Mouse (Mus musculus) midbrain, embryonic 11.5 days (tissue): ENCODE measurements around the gene Pou1f1. TPM values are rescaled to one million over a fixed set of nuclear protein-coding genes. Genes with fewer than 3 reads are reported as not detected.

Experiments
- ATAC-seq: fragments of 200-750 bp; cut with Nextera tagmentation; 2 replicates; pipeline ENCODE4 v1.8.0; 2017; ENCODE audit warnings: moderate TSS enrichment, moderate library complexity; ENCODE audit not compliant: low FRiP score
- DNase-seq: peaks from one replicate; pipeline ENCODE4 v3.0.0; 2015; ENCODE audit warnings: low spot score; ENCODE audit errors: missing footprints
- H3K27ac ChIP-seq: fragments of 300-500 bp; sonication (generic); 2 replicates; pipeline ENCODE4 v1.5.1; 2014; ENCODE audit warnings: low read depth, low read length
- H3K27me3 ChIP-seq: fragments of 300-500 bp; sonication (generic); 2 replicates; pipeline ENCODE4 v1.6.1; 2014; ENCODE audit warnings: mild to moderate bottlenecking, low read length, moderate library complexity, mixed read lengths; ENCODE audit not compliant: control insufficient read depth, insufficient read depth
- H3K36me3 ChIP-seq: fragments of 300-500 bp; sonication (generic); 2 replicates; pipeline ENCODE4 v1.6.1; 2014; ENCODE audit warnings: mild to moderate bottlenecking, low read length, moderate library complexity, mixed read lengths; ENCODE audit not compliant: control insufficient read depth, insufficient read depth
- H3K4me1 ChIP-seq: fragments of 300-500 bp; sonication (generic); 2 replicates; pipeline ENCODE4 v1.6.1; 2014; ENCODE audit warnings: low read length; ENCODE audit not compliant: control insufficient read depth, insufficient read depth
- H3K4me2 ChIP-seq: fragments of 300-500 bp; sonication (generic); 2 replicates; pipeline ENCODE4 v1.6.1; 2014; ENCODE audit warnings: mild to moderate bottlenecking, moderate library complexity
- H3K4me3 ChIP-seq: fragments of 300-500 bp; sonication (generic); 2 replicates; pipeline ENCODE4 v1.5.1; 2014; ENCODE audit warnings: low read depth, low read length
- H3K9ac ChIP-seq: fragments of 300-500 bp; sonication (generic); 2 replicates; pipeline ENCODE4 v1.6.1; 2014; ENCODE audit warnings: low read length
- H3K9me3 ChIP-seq: fragments of 300-500 bp; sonication (generic); 2 replicates; pipeline ENCODE4 v1.6.1; 2016; ENCODE audit warnings: low read length; ENCODE audit not compliant: control insufficient read depth
- WGBS: fragments of 180-500 bp; shearing (Covaris S2); extraction: QIAGEN DNeasy Blood & Tissue Kit; methylation state at CpG from one replicate; pipeline ENCODE4 v1.1.7; 2014; 5-methylcytosine and 5-hydroxymethylcytosine counted together
- polyA plus RNA-seq: library from polyadenylated mRNA; unstranded; fragments of >200 nt; fragmentation: Nextera tagmentation; extraction: Ambion mirVana; gene quantifications from 2 replicates; pipeline ENCODE4 v1.2.1, GENCODE M21; 2014

Pou1f1 gene
- polyA plus RNA-seq, 1 experiment from 2014 or later = not detected

DNA sequence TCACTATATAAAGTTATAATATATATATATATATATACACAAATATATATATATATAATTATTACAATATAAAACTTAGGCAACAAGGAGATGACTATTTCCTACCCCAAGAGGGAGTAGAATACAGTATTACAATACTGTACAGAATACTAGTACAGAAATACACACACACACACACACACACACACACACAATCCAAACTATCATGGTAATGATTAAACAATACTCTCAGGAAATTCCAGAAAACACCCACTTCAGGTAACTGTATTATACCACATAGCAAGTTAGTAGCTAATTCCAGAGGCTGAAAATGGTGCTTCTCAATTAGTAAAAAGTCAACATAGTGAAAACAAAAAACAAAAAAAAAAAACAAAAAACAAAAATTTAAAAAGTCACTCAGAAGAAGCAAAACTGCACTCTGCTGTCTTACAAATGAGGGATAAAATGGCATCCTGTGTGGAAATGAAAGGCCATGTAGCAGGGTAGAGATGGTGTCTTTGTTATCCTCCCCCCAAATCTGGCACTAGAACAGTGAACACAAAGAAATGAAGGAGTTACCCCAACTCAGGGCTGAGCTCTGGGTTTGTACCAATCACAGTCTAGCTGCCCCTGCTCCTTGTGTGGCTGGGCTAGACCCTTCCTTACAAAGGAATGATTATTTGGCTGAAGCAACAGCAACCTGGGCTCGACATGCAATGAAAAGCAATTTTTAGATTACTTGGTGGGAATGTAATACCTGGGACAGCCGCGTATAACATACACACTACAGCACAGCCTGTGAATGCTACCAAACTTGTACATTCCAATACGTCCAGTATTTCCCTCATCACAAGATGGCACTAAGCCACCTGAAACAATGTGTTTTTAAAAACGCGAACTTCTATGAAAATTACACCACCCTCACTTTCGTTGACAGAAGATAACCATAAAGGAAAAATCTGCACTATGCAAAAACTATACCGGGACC, 41.0 kb downstream of the Pou1f1 start:
- Histone ChIP-seq H3K4me2 (peak overlapping the region; percentile 69), H3K4me3 (peak overlapping the region; percentile 89), H3K9me3 (no peaks in the 10 kb centered on the region), H3K27ac (no peak overlapping the region), H3K4me1 (peaks cover 6% of the 10 kb centered on the region; the same call in 1 of the 2 replicates), H3K27me3 (no peaks in the 10 kb centered on the region), H3K36me3 (no peaks in the 10 kb centered on the region), H3K9ac (peak overlapping the region; percentile 78; the same call in 1 of the 2 replicates)
- WGBS = 22% methylated on average over 8 of the region's 8 CpGs
- ATAC-seq = no peak
- peak; percentile 90 for DNase-seq

DNA sequence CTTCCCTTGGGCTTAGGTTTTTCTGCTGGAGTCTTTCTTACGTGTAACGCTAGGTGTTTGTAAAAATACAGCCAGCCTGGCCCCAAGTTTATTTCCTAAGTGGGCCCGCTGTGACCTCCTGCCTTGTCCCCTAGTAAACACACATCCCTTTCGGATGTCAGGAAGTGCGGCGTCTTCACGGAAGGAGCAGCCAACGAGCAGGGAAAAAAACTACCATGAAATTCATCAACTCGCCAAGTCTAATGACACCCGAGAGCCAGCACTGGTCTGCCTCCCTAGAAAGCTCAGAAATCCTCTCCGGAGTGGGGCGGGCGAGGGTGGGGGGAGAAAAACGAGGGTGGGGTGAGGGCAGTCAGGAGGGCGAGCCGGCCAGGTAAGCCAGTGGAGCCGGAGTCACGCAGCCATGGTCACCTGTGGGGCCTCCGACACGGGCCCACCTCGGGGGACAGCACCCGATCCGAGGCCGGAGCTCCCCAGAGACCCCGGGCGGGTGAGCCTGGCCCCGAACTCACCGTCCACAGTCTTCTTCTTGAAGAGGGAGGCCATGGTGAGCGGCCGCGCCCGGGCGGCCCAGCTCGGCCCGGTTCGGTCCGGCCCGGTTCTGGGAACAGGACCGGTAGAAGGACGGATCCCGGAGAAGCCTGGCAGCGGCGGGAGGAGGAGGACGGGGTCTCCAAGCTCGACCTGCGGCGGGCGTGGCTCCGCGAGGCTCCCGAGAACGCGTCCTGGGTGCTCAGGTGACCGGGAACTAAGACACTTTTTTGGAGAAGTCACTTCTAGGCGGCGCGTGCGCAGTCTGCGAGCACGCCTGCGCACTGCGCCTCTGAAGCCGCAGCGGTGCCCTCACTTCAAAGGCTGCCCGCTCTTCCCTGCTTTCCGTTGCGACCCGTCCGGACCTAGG, 41.9 kb downstream of the Pou1f1 start, which contains the start of gene Chmp2b:
TSS of gene Chmp2b (minus strand) at position 764 of the 901 bp plus-strand sequence.
- Histone ChIP-seq H3K9me3 (no peaks in the 10 kb centered on the region), H3K4me2 (peak within 1 kb of the TSS; percentile 69), H3K9ac (peak within 1 kb of the TSS; percentile 78), H3K27ac (no peak within 1 kb of the TSS), H3K4me1 (peaks cover 6% of the 10 kb centered on the region; the same call in 1 of the 2 replicates), H3K27me3 (no peaks in the 10 kb centered on the region), H3K36me3 (no peaks in the 10 kb centered on the region), H3K4me3 (peak within 1 kb of the TSS; percentile 89)
- WGBS = under 1% methylated on average over 68 of the region's 69 CpGs
- DNase-seq (peak; percentile 98), ATAC-seq (peak; percentile 96)

DNA sequence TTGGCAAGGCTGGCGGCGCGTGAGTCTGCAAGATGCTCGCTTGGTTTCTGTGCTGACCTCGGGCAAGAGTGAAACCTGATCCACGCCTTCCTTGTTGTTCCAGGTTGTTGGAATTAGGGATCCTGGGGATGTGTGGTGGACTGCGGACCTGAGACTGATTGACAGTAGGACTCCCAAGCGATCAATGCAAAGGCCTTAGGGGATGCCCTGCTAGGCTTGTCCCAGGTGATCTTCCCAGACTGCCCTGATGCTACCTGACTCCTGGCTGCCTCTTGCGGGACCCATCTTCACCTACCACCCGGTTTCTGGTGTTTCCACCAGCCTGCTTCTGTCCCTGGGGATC, 42.5 kb downstream of the Pou1f1 start:
- no peak for DNase-seq
- WGBS = under 1% methylated on average over 10 of the region's 10 CpGs
- peak overlapping the region; percentile 89 for H3K4me3 ChIP-seq
- no peaks in the 10 kb centered on the region for H3K27me3 ChIP-seq
- no peak overlapping the region for H3K27ac ChIP-seq
- H3K4me2 ChIP-seq = peak overlapping the region; percentile 69
- peak; percentile 80 for ATAC-seq
- peak overlapping the region; percentile 78 for H3K9ac ChIP-seq
- no peaks in the 10 kb centered on the region for H3K36me3 ChIP-seq
- H3K4me1 ChIP-seq = peaks cover 6% of the 10 kb centered on the region; the same call in 1 of the 2 replicates
- no peaks in the 10 kb centered on the region for H3K9me3 ChIP-seq

DNA sequence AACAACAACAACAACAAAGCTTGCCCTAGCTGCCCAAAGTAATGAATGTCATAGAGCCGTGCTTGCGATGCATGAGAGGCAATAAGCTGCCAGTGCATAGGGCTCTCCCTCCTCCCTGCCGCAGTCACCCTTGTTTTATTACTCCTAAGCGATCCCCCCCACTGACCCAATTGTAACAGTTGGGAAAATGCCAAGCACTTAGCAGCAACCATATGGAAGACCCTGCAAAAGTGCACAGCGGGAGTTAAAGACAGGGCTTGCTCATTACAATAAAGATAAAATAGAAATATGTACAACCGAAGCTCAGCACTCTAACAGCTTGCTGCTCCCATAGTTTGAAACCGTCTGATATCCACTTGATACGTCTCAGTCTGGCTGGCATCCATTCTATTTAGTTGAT, 44.0 kb downstream of the Pou1f1 start:
- WGBS = 86% methylated on average over 8 of the region's 8 CpGs
- H3K9ac ChIP-seq = no peak overlapping the region
- H3K4me3 ChIP-seq = no peak overlapping the region
- H3K4me1 ChIP-seq = peaks cover 6% of the 10 kb centered on the region; the same call in 1 of the 2 replicates
- DNase-seq (no peak), ATAC-seq (no peak)
- H3K9me3 ChIP-seq = no peaks in the 10 kb centered on the region
- H3K27me3 ChIP-seq = no peaks in the 10 kb centered on the region
- H3K4me2 ChIP-seq = no peak overlapping the region
- H3K27ac ChIP-seq = no peak overlapping the region
- H3K36me3 ChIP-seq = no peaks in the 10 kb centered on the region

DNA sequence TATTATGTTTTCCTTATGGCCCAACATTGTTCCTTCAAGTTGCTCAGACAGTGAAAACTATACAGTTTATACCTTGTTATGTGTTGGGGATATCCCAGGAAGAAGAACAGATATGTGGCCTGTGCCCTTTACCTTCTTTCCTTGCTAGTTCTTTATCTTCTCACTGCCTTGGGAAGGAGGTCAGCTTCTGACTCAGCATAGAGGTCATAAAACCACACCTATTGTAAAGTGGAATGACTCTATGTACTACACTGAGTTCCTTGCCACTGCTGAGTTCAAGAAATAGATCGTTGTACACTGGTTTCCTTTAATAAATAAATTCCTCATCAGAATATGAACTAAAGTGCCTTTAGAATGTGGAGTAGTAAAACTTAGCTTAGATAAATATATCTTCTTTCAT, 44.6 kb downstream of the Pou1f1 start:
- no peak for ATAC-seq
- Histone ChIP-seq H3K4me3 (no peak overlapping the region), H3K4me1 (peaks cover 6% of the 10 kb centered on the region; the same call in 1 of the 2 replicates), H3K9ac (no peak overlapping the region), H3K27me3 (no peaks in the 10 kb centered on the region), H3K27ac (no peak overlapping the region), H3K9me3 (no peaks in the 10 kb centered on the region), H3K36me3 (no peaks in the 10 kb centered on the region), H3K4me2 (no peak overlapping the region)
- 93% methylated on average over 1 of the region's 1 CpGs for WGBS
- no peak for DNase-seq

DNA sequence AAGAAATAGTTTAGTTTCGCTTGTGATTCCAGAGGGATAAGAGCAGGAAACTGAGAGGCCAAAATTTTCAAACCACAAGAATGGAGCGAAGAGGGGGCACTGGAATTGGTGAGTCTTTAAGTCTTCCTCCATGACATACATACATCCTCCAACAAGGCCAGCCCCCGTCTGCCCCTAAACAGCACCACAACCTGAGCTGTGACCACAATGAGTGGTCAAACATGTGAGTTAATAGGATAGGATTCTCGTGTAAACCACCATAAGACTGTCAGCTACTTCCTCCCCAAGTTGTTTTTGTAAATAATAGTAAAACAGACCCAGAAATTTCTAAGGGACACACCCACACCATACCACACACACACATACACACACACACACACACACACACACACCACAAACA, 48.5 kb downstream of the Pou1f1 start:
- WGBS = 82% methylated on average over 4 of the region's 4 CpGs
- DNase-seq = no peak
- no peaks in the 10 kb centered on the region for H3K27me3 ChIP-seq
- no peaks in the 10 kb centered on the region for H3K4me1 ChIP-seq
- H3K27ac ChIP-seq = no peak overlapping the region
- no peak overlapping the region for H3K4me3 ChIP-seq
- H3K36me3 ChIP-seq = no peaks in the 10 kb centered on the region
- H3K4me2 ChIP-seq = no peak overlapping the region
- H3K9me3 ChIP-seq = no peaks in the 10 kb centered on the region
- ATAC-seq = no peak
- no peak overlapping the region for H3K9ac ChIP-seq

DNA sequence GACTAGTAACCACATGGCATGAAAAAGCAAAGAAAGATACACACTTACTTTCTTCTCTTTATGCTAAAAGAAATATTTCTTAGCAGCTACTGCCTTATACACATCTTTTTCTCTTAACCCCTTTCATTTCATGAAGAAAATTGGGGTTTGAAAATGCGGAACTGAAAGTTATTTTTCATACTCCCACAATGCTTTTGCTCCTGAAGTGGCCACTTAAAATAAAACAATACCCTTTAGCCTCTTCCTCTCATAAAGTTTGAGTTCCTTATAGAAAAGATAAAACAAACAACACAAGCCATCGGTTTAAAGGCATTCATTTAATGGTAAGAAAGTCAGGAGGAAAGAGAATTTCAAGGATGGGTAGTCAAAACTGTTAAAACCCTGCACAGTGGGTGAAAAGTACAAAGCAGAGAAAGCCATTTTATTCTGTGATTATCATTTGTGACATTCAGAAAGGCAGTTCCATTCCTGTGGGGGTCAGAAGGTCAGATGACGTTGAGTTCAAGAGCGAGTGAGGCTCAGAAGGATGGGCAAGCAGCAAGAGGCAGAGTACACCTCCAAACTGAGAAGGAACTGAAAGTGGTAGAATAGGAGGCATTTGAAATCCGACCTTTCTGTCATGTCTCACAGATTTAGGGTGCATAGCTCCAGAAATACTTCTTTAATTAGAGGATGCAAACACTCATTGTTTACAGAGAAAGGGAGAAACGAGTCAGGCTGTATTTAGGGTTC, 57.2 kb downstream of the Pou1f1 start:
- Histone ChIP-seq H3K9me3 (no peaks in the 10 kb centered on the region), H3K27ac (no peak overlapping the region), H3K27me3 (no peaks in the 10 kb centered on the region), H3K4me2 (no peak overlapping the region), H3K36me3 (no peaks in the 10 kb centered on the region), H3K9ac (no peak overlapping the region), H3K4me1 (no peaks in the 10 kb centered on the region), H3K4me3 (no peak overlapping the region)
- 38% methylated on average over 6 of the region's 6 CpGs for WGBS
- no peak for DNase-seq
- no peak for ATAC-seq
